Mouse (Mus musculus) macrophage (primary cell): Measurements from ENCODE around the gene Epb41l4b. TPM values are rescaled to one million over a fixed set of nuclear protein-coding genes. Genes with fewer than 3 reads are reported as not detected.

Experiments used
- H3K27ac ChIP-seq: fragments of 350-480 bp; formaldehyde crosslinking; 2 replicates; pipeline ENCODE4 v1.9.0; 2021
- H3K36me3 ChIP-seq: fragments of 350-480 bp; formaldehyde crosslinking; 2 replicates; pipeline ENCODE4 v1.9.0; 2021; ENCODE audit errors: inconsistent target
- H3K4me3 ChIP-seq: fragments of 350-480 bp; formaldehyde crosslinking; 2 replicates; pipeline ENCODE4 v1.9.0; 2021; ENCODE audit errors: inconsistent target
- H3K79me2 ChIP-seq: fragments of 350-480 bp; formaldehyde crosslinking; 2 replicates; pipeline ENCODE4 v1.9.0; 2021; ENCODE audit errors: inconsistent target
- WGBS: methylation state at CpG from one replicate; pipeline ENCODE4 v1.1.7; 2026; ENCODE audit warnings: inconsistent platforms; ENCODE audit not compliant: missing documents; 5-methylcytosine and 5-hydroxymethylcytosine counted together
- polyA plus RNA-seq: library from polyadenylated mRNA; stranded (reverse); fragments of 250-400 nt; gene quantifications from 3 replicates; pipeline ENCODE4 v1.2.4, GENCODE M21; 2018; ENCODE audit warnings: inconsistent platforms

Gene Epb41l4b
- polyA plus RNA-seq, 1 experiment from 2014 or later: not detected

DNA sequence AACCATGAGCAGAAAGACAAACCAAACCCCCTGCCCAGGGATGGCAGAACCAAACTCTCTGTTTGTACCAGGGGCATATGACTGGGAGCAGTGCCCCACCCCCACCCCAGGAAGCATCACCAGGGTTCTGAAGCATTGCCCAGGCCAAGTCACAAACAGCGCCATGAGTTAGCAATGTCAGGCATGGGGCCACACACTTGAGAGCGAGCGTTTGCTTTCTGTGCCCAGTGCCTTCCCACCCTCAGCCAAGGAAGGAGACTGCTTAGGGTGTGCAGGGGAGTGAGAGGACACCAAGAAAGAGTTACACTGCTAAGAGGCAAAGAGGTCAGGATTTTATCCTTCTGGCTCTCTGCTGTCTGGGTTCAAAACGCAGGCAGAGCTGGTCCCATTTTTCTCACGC lies 132.8 kb downstream of the Epb41l4b start:
- no peaks in the 10 kb centered on the region for H3K79me2 ChIP-seq
- H3K36me3 ChIP-seq: no peaks in the 10 kb centered on the region
- WGBS: 46% methylated on average over 5 of the region's 5 CpGs
- H3K4me3 ChIP-seq: no peak overlapping the region
- H3K27ac ChIP-seq: no peak overlapping the region

DNA sequence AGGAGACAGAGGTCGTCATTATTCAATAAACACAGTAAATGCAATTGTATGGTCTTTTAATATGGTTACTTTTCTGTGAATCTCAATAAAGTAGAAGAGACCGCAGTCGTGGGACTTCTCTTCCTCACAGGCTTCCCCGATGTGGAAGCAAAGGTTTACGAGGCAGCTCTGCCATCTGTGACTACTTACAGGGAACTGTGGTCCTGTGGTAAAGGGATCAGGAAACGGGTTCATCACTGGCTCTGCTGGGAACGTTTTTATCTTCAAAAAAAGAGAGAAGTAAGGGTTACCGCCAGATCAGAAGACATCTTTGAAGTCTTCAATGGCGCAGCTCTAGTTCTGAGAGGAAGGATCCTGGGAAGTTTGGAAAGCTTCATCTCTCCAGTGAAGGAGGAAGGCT lies 135.5 kb downstream of the Epb41l4b start:
- no peaks in the 10 kb centered on the region for H3K79me2 ChIP-seq
- H3K27ac ChIP-seq: no peak overlapping the region
- no peaks in the 10 kb centered on the region for H3K36me3 ChIP-seq
- H3K4me3 ChIP-seq: no peak overlapping the region
- 20% methylated on average over 9 of the region's 9 CpGs for WGBS

DNA sequence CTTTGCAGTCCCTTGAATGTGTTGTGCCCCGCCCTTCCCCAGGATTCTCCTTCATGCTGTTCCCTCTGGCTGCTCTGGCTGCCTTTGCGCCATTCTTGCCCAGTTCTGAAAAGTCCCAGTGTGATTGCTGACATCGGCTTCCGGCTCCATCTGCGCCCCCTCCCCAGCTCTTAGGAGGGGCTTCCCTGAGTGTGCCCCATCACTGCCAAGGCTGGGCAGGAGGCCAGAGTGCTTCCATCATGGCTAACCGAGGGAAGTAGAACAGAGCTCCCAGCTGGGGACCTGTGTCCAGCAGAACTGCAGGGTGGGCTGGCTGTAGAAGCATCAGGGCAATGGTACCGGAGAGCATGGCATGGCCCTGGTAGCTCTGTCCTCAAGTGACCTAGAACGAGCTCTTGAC lies 138.2 kb downstream of the Epb41l4b start:
- WGBS: 85% methylated on average over 8 of the region's 8 CpGs
- H3K4me3 ChIP-seq: no peak overlapping the region
- H3K36me3 ChIP-seq: no peaks in the 10 kb centered on the region
- H3K27ac ChIP-seq: no peak overlapping the region
- H3K79me2 ChIP-seq: no peaks in the 10 kb centered on the region

GRCm38 (mm10) chr4:57003886-57004285 lies 139.4 kb downstream of the Epb41l4b start:
- 93% methylated on average over 8 of the region's 8 CpGs for WGBS
- Histone ChIP-seq H3K79me2 (no peaks in the 10 kb centered on the region), H3K4me3 (no peak overlapping the region), H3K27ac (no peak overlapping the region), H3K36me3 (no peaks in the 10 kb centered on the region)

GRCm38 (mm10) chr4:57002751-57003150 lies 140.5 kb downstream of the Epb41l4b start:
- 78% methylated on average over 3 of the region's 3 CpGs for WGBS
- Histone ChIP-seq H3K79me2 (no peaks in the 10 kb centered on the region), H3K4me3 (no peak overlapping the region), H3K27ac (no peak overlapping the region), H3K36me3 (no peaks in the 10 kb centered on the region)

DNA sequence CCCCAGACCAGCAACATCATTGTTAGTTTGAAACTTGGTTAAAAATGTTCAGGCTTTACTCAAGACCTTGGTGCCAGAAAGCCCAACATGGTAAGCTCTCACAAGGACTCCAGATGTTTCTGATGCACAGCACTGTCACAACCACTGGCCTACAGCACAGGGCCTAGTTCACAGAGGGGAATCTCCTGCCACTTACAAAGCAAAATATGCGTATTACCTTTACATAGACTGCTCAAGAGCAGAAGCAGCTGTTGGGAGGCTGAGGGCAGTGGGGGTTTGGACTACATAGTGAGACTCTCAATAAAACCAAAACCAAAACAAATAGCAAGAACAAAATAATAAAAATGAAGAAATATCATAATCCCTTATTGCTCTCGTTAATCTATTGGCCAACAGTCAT lies 141.8 kb downstream of the Epb41l4b start:
- Histone ChIP-seq H3K36me3 (no peaks in the 10 kb centered on the region), H3K4me3 (no peak overlapping the region), H3K27ac (no peak overlapping the region), H3K79me2 (no peaks in the 10 kb centered on the region)
- 96% methylated on average over 2 of the region's 2 CpGs for WGBS

- WGBS: under 1% methylated on average over 7 of the region's 7 CpGs
- Histone ChIP-seq H3K36me3 (no peaks in the 10 kb centered on the region), H3K79me2 (no peaks in the 10 kb centered on the region), H3K27ac (no peak overlapping the region), H3K4me3 (no peak overlapping the region)
Measured at GRCm38 (mm10) chr4:56993331-56993730, 149.9 kb downstream of the Epb41l4b start.

GRCm38 (mm10) chr4:56991951-56992350 lies 151.3 kb downstream of the Epb41l4b start:
- WGBS: 91% methylated on average over 2 of the region's 2 CpGs
- Histone ChIP-seq H3K79me2 (no peaks in the 10 kb centered on the region), H3K36me3 (no peaks in the 10 kb centered on the region), H3K27ac (no peak overlapping the region), H3K4me3 (no peak overlapping the region)

DNA sequence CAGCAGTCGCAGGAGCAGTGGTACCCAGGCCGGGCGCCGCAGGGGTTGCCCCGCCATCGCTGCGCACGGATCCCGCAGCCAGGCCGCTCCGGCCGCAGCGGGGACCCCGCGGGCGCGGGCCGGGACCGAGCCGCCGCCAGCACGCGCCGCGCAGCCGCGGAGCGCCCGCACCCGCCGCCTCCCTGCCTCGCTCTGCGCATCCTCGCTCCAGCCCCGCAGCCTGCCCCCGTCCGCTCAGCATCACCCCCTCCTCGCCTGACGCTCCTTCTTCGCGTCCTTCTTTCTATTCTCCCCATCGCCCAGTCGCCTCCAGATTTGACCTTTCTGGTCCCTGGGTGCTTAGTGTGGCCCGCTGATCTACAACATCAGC lies 153.0 kb downstream of the Epb41l4b start, which contains the start of gene Frrs1l:
TSS of gene Frrs1l (minus strand) at position 177 of the 370 bp plus-strand sequence.
- Histone ChIP-seq H3K36me3 (no peaks in the 10 kb centered on the region), H3K4me3 (no peak within 1 kb of the TSS), H3K27ac (no peak within 1 kb of the TSS), H3K79me2 (no peaks in the 10 kb centered on the region)
- WGBS: 2% methylated on average over 43 of the region's 44 CpGs

- WGBS: 19% methylated on average over 45 of the region's 45 CpGs
- no peaks in the 10 kb centered on the region for H3K79me2 ChIP-seq
- H3K36me3 ChIP-seq: no peaks in the 10 kb centered on the region
- H3K27ac ChIP-seq: no peak overlapping the region
- no peak overlapping the region for H3K4me3 ChIP-seq
Measured at GRCm38 (mm10) chr4:56989431-56990214, 153.6 kb downstream of the Epb41l4b start.

- no peaks in the 10 kb centered on the region for H3K36me3 ChIP-seq
- no peaks in the 10 kb centered on the region for H3K79me2 ChIP-seq
- 40% methylated on average over 7 of the region's 7 CpGs for whole genome bisulfite sequencing
- no peak overlapping the region for H3K27ac ChIP-seq
- H3K4me3 ChIP-seq: no peak overlapping the region
Measured at GRCm38 (mm10) chr4:56965586-56966179, 177.6 kb downstream of the Epb41l4b start.

DNA sequence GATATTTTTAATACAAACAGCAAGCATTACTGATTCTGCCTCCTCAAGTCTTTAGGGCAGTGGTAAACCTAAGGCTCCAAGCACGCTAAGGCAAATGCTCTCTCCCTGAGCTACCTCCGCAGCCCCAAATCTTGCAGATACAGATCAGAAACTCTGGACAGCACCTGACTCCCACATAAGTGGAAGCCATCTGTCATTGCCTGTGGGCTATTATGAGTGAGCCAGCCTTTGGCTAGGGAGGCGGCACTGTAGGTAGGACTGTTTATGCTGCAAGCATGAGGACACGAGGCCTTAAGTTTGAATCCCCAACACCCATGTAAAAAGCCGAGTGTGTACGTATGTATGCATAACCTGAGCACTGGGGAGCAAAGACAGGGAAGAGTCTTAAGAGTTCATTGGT lies 179.6 kb downstream of the Epb41l4b start:
- WGBS: 95% methylated on average over 6 of the region's 6 CpGs
- Histone ChIP-seq H3K27ac (no peak overlapping the region), H3K79me2 (no peaks in the 10 kb centered on the region), H3K4me3 (no peak overlapping the region), H3K36me3 (no peaks in the 10 kb centered on the region)

DNA sequence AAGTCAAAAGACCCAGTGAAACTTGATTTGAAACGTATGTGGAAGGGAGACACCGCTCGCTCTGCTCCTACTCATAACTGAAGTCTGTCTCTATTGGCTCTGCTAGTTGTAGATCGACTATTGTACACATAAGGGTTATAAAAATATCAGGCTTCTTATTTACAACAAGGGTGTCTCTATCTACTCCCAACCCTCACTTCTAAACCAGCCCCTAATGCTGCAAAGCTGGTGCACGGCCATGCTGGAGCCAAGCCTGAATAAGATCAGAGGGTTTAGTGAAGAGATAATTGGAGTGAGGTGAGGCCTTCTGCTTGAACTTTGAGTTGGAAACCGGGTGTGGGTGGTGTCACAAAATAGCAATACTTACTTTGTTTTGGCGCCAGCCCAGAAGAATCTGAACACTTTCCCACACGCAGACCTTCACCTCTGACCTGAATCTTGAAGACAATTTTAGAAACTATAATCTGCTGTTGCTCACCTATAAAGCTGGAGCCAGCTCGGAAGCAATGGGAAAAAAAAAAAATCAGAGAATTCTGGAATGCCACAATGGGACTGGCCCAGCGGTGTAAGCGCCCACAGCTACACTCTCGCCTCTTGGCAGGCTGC lies 181.8 kb downstream of the Epb41l4b start:
- H3K4me3 ChIP-seq: no peak overlapping the region
- no peak overlapping the region for H3K27ac ChIP-seq
- H3K79me2 ChIP-seq: no peaks in the 10 kb centered on the region
- H3K36me3 ChIP-seq: no peaks in the 10 kb centered on the region
- WGBS: 93% methylated on average over 12 of the region's 12 CpGs

- WGBS: 36% methylated on average over 9 of the region's 9 CpGs
- H3K79me2 ChIP-seq: no peaks in the 10 kb centered on the region
- no peaks in the 10 kb centered on the region for H3K36me3 ChIP-seq
- H3K4me3 ChIP-seq: no peak overlapping the region
- no peak overlapping the region for H3K27ac ChIP-seq
Measured at GRCm38 (mm10) chr4:56957518-56957917, 185.7 kb downstream of the Epb41l4b start.

DNA sequence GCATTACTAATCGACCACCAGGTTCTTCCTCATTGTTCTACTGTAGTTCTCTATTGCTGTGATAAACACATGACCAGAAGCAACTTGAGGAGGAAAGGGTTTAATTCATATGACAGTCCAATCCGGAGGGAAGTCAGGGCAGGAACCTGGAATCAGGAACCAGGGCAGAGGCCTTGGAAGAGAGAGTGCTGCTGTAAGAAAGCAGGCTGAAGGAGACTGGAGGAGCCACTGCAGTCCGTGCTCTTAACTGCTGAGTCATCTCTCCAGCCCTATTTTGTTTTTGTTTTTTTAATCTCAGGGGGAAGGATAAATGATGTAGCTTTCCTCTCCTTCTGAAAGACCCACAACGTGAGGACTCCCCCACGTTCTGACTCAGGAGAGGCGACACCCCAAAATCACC lies 190.0 kb downstream of the Epb41l4b start:
- Histone ChIP-seq H3K27ac (no peak overlapping the region), H3K79me2 (no peaks in the 10 kb centered on the region), H3K36me3 (no peaks in the 10 kb centered on the region), H3K4me3 (no peak overlapping the region)
- WGBS: 81% methylated on average over 5 of the region's 6 CpGs
